Mouse (Mus musculus) retina, embryonic 14.5 days (tissue): ENCODE measurements around the gene 9530003J23Rik.

ENCODE experiments used
- DNase-seq: peaks from one replicate; pipeline ENCODE4 v3.0.0-alpha.2; 2015; ENCODE audit warnings: low spot score

9530003J23Rik gene

DNA sequence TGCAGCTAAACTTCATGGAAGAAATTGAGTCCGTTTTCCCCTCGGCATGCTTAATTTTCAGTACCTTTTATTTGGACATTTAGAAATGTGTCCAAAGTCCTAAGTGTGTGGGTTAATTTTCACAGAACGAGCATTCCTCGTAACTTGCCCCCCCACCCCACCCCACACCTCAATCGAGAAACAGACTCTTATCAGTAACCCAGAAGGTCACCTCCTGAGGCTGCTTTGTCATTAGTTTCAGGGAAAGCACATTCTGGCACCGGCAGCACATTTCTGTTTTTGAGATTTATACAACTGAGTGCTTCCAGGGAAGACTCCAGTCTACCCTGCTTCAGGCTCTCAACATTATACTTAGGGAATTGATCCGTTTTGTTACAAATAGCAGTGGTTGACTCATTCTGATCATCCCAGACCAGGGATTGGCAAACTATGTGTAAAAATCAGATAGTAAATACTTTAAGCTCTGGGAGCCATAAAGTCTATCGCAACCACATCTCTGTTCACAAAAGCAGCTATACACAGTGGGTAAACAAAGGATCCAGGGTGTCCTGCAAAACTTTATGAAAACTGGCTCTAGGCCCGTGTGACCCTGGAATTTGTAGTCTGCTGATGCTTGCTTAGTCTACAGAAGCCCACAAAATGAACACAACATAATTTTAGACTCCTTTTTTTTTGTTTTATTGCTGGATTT is 53.0 kb downstream of the 9530003J23Rik start:
- no peak for DNase-seq
